15 mouse cellular contexts compared by ENCODE assay signal in genomic region chr15:80639071-80639702, GRCm38 (mm10). TPM values are rescaled to one million over a fixed set of nuclear protein-coding genes. Genes with fewer than 3 reads are reported as not detected.
DNase-seq lines count a peak whose midpoint lies in the region; ATAC-seq and TF ChIP-seq lines count a peak whose summit lies in the region.
"Had no signal": no experiment of that assay in that cellular context is flagged by ENCODE, and none has a peak within 500 bp of the region (broad histone marks: within the 10 kb centered on the region; RNA-seq: fewer than 3 reads in every experiment).

No protein-coding gene starts in this region.

- H3K79me2 ChIP-seq in macrophage (ENCODE audit: inconsistent target) = no peaks in the 10 kb centered on the region

- H3K27ac ChIP-seq in thymus, adult 2 months (ENCODE audit: control insufficient read depth, insufficient read depth, low read length) = peak overlapping the region; percentile 28; the same call in 1 of the 2 replicates
- H3K27ac ChIP-seq in macrophage = peak overlapping the region; percentile 1; the same call in 1 of the 2 replicates
- no peak overlapping the region for H3K27ac ChIP-seq in midbrain, embryonic 11.5 days (ENCODE audit: low read depth, low read length)
- H3K27ac ChIP-seq: forebrain, embryonic 15.5 days; limb, embryonic 15.5 days; midbrain, embryonic 13.5 days had no signal

- no peak for TF ChIP-seq POLR2A in thymus, adult 2 months (IDR thresholded peaks at IDR 0.05; ENCODE audit: control insufficient read depth, extremely low read depth, insufficient read depth, low read length, poor library complexity)

- 64% methylated on average over 11 of the region's 11 CpGs for WGBS in thymus, adult 2 months
- WGBS in macrophage (ENCODE audit: missing documents) = 27% methylated on average over 11 of the region's 11 CpGs
- WGBS in midbrain, embryonic 11.5 days = 62% methylated on average over 11 of the region's 11 CpGs

- ATAC-seq in midbrain, embryonic 11.5 days (ENCODE audit: low FRiP score) = no peak
- ATAC-seq: forebrain, embryonic 15.5 days; midbrain, embryonic 13.5 days had no signal

- no peak overlapping the region for H3K9ac ChIP-seq in midbrain, embryonic 11.5 days (ENCODE audit: low read length)
- H3K9ac ChIP-seq: forebrain, embryonic 15.5 days; limb, embryonic 15.5 days; midbrain, embryonic 13.5 days had no signal

- peaks cover 6% of the 10 kb centered on the region for H3K4me1 ChIP-seq in thymus, adult 2 months (replicated peaks; ENCODE audit: control insufficient read depth, insufficient read depth, low read length)
- H3K4me1 ChIP-seq in midbrain, embryonic 11.5 days (ENCODE audit: control insufficient read depth, insufficient read depth, low read length) = no peaks in the 10 kb centered on the region
- H3K4me1 ChIP-seq: forebrain, embryonic 15.5 days; midbrain, embryonic 13.5 days had no signal

- TF ChIP-seq CTCF in thymus, adult 2 months (IDR thresholded peaks at IDR 0.05; ENCODE audit: borderline replicate concordance, control insufficient read depth, extremely low read depth, insufficient read depth, low read length, poor library complexity) = no peak

- H3K4me2 ChIP-seq in midbrain, embryonic 11.5 days = no peak overlapping the region
- H3K4me2 ChIP-seq: forebrain, embryonic 15.5 days; limb, embryonic 15.5 days; midbrain, embryonic 13.5 days had no signal

- DNase-seq in embryo, embryonic 10 days (ENCODE audit: low spot score) = peak; percentile 15
- DNase-seq in embryo, embryonic 11 days = no peak
- DNase-seq in thymus, adult 2 months = no peak
- no peak for DNase-seq in thymus, postnatal 4 days
- no peak for DNase-seq in cerebellum, adult 18-20 months
- DNase-seq in midbrain, embryonic 11.5 days (ENCODE audit: low spot score, missing footprints) = no peak
- DNase-seq in spleen, postnatal 4 days (ENCODE audit: low spot score in 2 of 2) = no peak
- DNase-seq: adrenal gland, postnatal 25 days; cerebellum, adult 11-12 months; gastrocnemius, postnatal 25 days; thymus, postnatal 25 days had no signal

- no peaks in the 10 kb centered on the region for H3K9me3 ChIP-seq in midbrain, embryonic 11.5 days (ENCODE audit: control insufficient read depth, low read length)
- H3K9me3 ChIP-seq: forebrain, embryonic 15.5 days; limb, embryonic 15.5 days; midbrain, embryonic 13.5 days had no signal

- H3K4me3 ChIP-seq in thymus, adult 2 months (ENCODE audit: control insufficient read depth, insufficient read depth, low read length) = no peak overlapping the region
- H3K4me3 ChIP-seq in macrophage (ENCODE audit: inconsistent target) = no peak overlapping the region
- no peak overlapping the region for H3K4me3 ChIP-seq in midbrain, embryonic 11.5 days (ENCODE audit: low read depth, low read length)
- H3K4me3 ChIP-seq: forebrain, embryonic 15.5 days; limb, embryonic 15.5 days; midbrain, embryonic 13.5 days had no signal

- peaks cover 96% of the 10 kb centered on the region for H3K36me3 ChIP-seq in thymus, adult 2 months (ENCODE audit: control insufficient read depth, insufficient read depth, low read length)
- H3K36me3 ChIP-seq in macrophage (ENCODE audit: inconsistent target) = no peaks in the 10 kb centered on the region
- no peaks in the 10 kb centered on the region for H3K36me3 ChIP-seq in midbrain, embryonic 11.5 days (ENCODE audit: control insufficient read depth, insufficient read depth, low read length)
- H3K36me3 ChIP-seq: forebrain, embryonic 15.5 days; limb, embryonic 15.5 days; midbrain, embryonic 13.5 days had no signal

- H3K27me3 ChIP-seq in thymus, adult 2 months (ENCODE audit: control insufficient read depth, insufficient read depth, low read length) = no peaks in the 10 kb centered on the region
- no peaks in the 10 kb centered on the region for H3K27me3 ChIP-seq in midbrain, embryonic 11.5 days (ENCODE audit: control insufficient read depth, insufficient read depth, low read length)
- H3K27me3 ChIP-seq: forebrain, embryonic 15.5 days; limb, embryonic 15.5 days had no signal

RNA-seq across cellular contexts. Expression of gene Fam83f, which starts 32.5 kb away (rescaled TPM):
- 3.5 and 5.4 TPM in 2 replicates for polyA plus RNA-seq in thymus, adult 2 months (2012; rRNA removed)
- 1 to 10 TPM in 13 of 26 experiments, under 1 TPM in 13; 0.21 to 3.0 (median 0.95) TPM for total RNA-seq in macrophage (2018; cell fraction: chromatin; rRNA removed)
- 1 to 10 TPM in 23 of 26 experiments, under 1 TPM in 3; 0.91 to 3.5 (median 1.8) TPM for total RNA-seq in macrophage (2018; cell fraction: cytosol; rRNA removed)
- 1 to 10 TPM in 22 of 26 experiments, under 1 TPM in 4; 0.29 to 3.6 (median 1.3) TPM for total RNA-seq in macrophage (2018; cell fraction: nucleus; rRNA removed)
- 1.8 to 2.5 TPM (median 2.2 TPM) in 3 replicates for polyA plus RNA-seq in macrophage (2018)
- polyA plus RNA-seq in midbrain, embryonic 11.5 days (2014; fragmentation: Nextera tagmentation; extraction: Ambion mirVana) = 0.12 and 0.16 TPM in 2 replicates
